Mouse (Mus musculus): ENCODE data around the gene Kif6. TPM values are rescaled to one million over a fixed set of nuclear protein-coding genes. Genes with fewer than 3 reads are reported as not detected.

Kif6 gene
- polyA plus RNA-seq, 1 experiment: 0.04 TPM

DNA sequence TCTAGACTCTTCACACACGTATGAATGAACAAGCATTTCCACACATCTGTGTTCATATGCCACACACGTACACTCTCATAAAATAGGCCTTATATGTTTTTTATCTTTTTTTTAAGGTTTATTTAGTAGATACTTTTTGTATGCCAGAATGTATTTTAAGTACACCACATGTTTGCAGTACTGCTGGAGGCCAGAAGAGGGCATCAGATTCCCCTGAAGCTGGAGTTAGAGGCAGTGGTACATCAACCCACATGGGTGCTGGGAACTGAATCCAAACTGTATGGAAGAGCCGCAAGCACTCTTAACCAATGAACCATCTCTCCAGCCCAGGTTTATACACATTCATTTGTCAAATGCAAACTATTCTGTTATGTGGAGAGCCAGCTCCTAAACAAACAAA lies 179.0 kb downstream of the Kif6 start:
- WGBS: 91% methylated on average over 3 of the region's 3 CpGs
- H3K4me1 ChIP-seq (ENCODE audit: control insufficient read depth, insufficient read depth, insufficient read length): no peaks in the 10 kb centered on the region
- TF ChIP-seq POLR2A (IDR thresholded peaks at IDR 0.05; ENCODE audit: low read depth, low read length) (no peak), CTCF (IDR thresholded peaks at IDR 0.05; ENCODE audit: extremely low read depth, insufficient read depth, insufficient read length, insufficient replicate concordance) (no peak)
- no peak overlapping the region for H3K27ac ChIP-seq (ENCODE audit: insufficient read depth, low read length)
- H3K4me3 ChIP-seq (ENCODE audit: extremely low read depth, insufficient read depth, insufficient read length): no peak overlapping the region
- no peaks in the 10 kb centered on the region for H3K27me3 ChIP-seq (ENCODE audit: control insufficient read depth, insufficient read depth, low read length)
- H3K36me3 ChIP-seq (ENCODE audit: control insufficient read depth, insufficient read depth, low read length): no peaks in the 10 kb centered on the region
- DNase-seq (ENCODE audit: low read depth in 1 of 2, low spot score in 2 of 2): no peak

DNA sequence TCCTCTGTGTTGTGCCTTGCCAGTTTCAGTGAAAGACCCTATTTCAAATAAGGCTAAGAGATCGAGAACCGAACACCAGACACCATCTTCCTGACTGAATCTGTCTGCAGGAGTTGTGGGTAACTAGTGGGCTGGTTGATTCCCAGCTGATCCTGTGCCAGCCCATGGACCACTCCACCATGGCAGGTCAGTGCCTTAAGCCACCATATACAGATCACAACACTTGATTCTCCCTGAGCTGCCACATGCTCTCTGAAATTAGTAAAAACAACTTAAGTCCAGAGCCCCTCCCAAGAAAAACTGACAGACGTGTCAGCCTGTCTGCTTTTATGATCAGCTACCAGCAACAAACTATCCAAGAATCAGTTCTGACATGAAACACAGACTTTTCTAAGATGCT lies 180.3 kb downstream of the Kif6 start:
- Histone ChIP-seq H3K27me3 (ENCODE audit: control insufficient read depth, insufficient read depth, low read length) (no peaks in the 10 kb centered on the region), H3K27ac (ENCODE audit: insufficient read depth, low read length) (no peak overlapping the region), H3K4me3 (ENCODE audit: extremely low read depth, insufficient read depth, insufficient read length) (no peak overlapping the region), H3K36me3 (ENCODE audit: control insufficient read depth, insufficient read depth, low read length) (no peaks in the 10 kb centered on the region), H3K4me1 (ENCODE audit: control insufficient read depth, insufficient read depth, insufficient read length) (no peaks in the 10 kb centered on the region)
- no peak for TF ChIP-seq CTCF (IDR thresholded peaks at IDR 0.05; ENCODE audit: extremely low read depth, insufficient read depth, insufficient read length, insufficient replicate concordance)
- DNase-seq (ENCODE audit: low read depth in 1 of 2, low spot score in 2 of 2): no peak
- 88% methylated on average over 3 of the region's 3 CpGs for whole genome bisulfite sequencing

DNA sequence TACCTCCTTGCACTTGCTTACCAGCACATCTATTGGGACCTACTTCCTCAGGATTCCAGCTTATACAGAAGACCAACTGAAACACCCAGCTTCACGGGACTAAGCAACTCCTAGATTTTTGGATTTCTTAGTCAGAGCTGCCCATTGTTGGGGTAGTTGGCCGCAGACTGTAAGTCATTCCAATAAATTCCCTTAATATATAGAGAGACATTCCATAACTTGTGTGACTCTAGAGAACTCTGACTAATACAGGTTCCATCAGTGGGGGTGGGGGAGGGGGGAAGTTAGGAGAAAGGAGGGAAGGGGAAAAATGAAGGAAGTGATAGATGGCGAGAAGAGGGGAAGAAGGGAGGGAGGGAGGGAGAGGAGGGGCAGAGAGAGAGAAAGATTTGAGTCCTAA lies 181.2 kb downstream of the Kif6 start:
- Histone ChIP-seq H3K36me3 (ENCODE audit: control insufficient read depth, insufficient read depth, low read length) (no peaks in the 10 kb centered on the region), H3K27ac (ENCODE audit: insufficient read depth, low read length) (no peak overlapping the region), H3K27me3 (ENCODE audit: control insufficient read depth, insufficient read depth, low read length) (no peaks in the 10 kb centered on the region), H3K4me3 (ENCODE audit: extremely low read depth, insufficient read depth, insufficient read length) (no peak overlapping the region), H3K4me1 (ENCODE audit: control insufficient read depth, insufficient read depth, insufficient read length) (no peaks in the 10 kb centered on the region)
- WGBS: 80% methylated on average over 3 of the region's 3 CpGs
- no peak for DNase-seq (ENCODE audit: low read depth in 1 of 2, low spot score in 2 of 2)
- TF ChIP-seq POLR2A (IDR thresholded peaks at IDR 0.05; ENCODE audit: low read depth, low read length) (no peak), CTCF (IDR thresholded peaks at IDR 0.05; ENCODE audit: extremely low read depth, insufficient read depth, insufficient read length, insufficient replicate concordance) (no peak)

- DNase-seq (ENCODE audit: low read depth in 1 of 2, low spot score in 2 of 2): no peak
- WGBS: 80% methylated on average over 5 of the region's 5 CpGs
- no peak overlapping the region for H3K4me3 ChIP-seq (ENCODE audit: extremely low read depth, insufficient read depth, insufficient read length)
Observed at GRCm38 (mm10) chr17:49799168-49799567, 184.2 kb downstream of the Kif6 start.

GRCm38 (mm10) chr17:49800157-49800556 lies 185.2 kb downstream of the Kif6 start:
- TF ChIP-seq POLR2A (IDR thresholded peaks at IDR 0.05; ENCODE audit: low read depth, low read length) (no peak), CTCF (IDR thresholded peaks at IDR 0.05; ENCODE audit: extremely low read depth, insufficient read depth, insufficient read length, insufficient replicate concordance) (no peak)
- no peak overlapping the region for H3K4me3 ChIP-seq (ENCODE audit: extremely low read depth, insufficient read depth, insufficient read length)
- H3K36me3 ChIP-seq (ENCODE audit: control insufficient read depth, insufficient read depth, low read length): no peaks in the 10 kb centered on the region
- 70% methylated on average over 2 of the region's 2 CpGs for WGBS
- H3K4me1 ChIP-seq (ENCODE audit: control insufficient read depth, insufficient read depth, insufficient read length): no peaks in the 10 kb centered on the region
- DNase-seq (ENCODE audit: low read depth in 1 of 2, low spot score in 2 of 2): no peak
- no peaks in the 10 kb centered on the region for H3K27me3 ChIP-seq (ENCODE audit: control insufficient read depth, insufficient read depth, low read length)
- H3K27ac ChIP-seq (ENCODE audit: insufficient read depth, low read length): no peak overlapping the region

More at GRCm38 (mm10) chr17:49799168-49799567, 184.2 kb downstream of the Kif6 start:
- Histone ChIP-seq H3K36me3 (ENCODE audit: control insufficient read depth, insufficient read depth, low read length) (no peaks in the 10 kb centered on the region), H3K27me3 (ENCODE audit: control insufficient read depth, insufficient read depth, low read length) (no peaks in the 10 kb centered on the region), H3K4me1 (ENCODE audit: control insufficient read depth, insufficient read depth, insufficient read length) (no peaks in the 10 kb centered on the region), H3K27ac (ENCODE audit: insufficient read depth, low read length) (no peak overlapping the region)
- TF ChIP-seq POLR2A (IDR thresholded peaks at IDR 0.05; ENCODE audit: low read depth, low read length) (no peak), CTCF (IDR thresholded peaks at IDR 0.05; ENCODE audit: extremely low read depth, insufficient read depth, insufficient read length, insufficient replicate concordance) (no peak)

DNA sequence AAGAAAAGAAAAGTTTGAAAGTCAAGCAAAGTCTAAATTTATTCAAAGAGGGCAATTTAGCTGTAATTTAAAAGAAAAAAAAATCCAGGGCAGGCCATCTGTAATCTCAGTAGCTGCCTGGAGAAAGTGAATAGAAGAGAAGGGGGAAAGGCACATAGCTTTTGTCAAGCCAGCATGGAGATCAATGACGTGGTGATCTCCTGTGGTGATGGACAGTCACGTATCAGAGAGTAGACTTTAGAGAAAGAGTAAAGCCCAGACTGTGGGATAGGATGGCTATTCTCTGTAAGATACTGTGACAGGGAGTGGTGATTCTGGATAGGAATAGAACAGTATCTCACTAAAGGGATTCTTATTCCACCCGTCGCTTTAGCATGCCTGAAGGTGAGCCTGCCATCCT lies 192.5 kb downstream of the Kif6 start:
- Histone ChIP-seq H3K4me3 (ENCODE audit: extremely low read depth, insufficient read depth, insufficient read length) (no peak overlapping the region), H3K36me3 (ENCODE audit: control insufficient read depth, insufficient read depth, low read length) (no peaks in the 10 kb centered on the region), H3K27me3 (ENCODE audit: control insufficient read depth, insufficient read depth, low read length) (no peaks in the 10 kb centered on the region), H3K4me1 (ENCODE audit: control insufficient read depth, insufficient read depth, insufficient read length) (no peaks in the 10 kb centered on the region), H3K27ac (ENCODE audit: insufficient read depth, low read length) (no peak overlapping the region)
- 92% methylated on average over 4 of the region's 4 CpGs for WGBS
- DNase-seq (ENCODE audit: low read depth in 1 of 2, low spot score in 2 of 2): no peak
- TF ChIP-seq POLR2A (IDR thresholded peaks at IDR 0.05; ENCODE audit: low read depth, low read length) (no peak), CTCF (IDR thresholded peaks at IDR 0.05; ENCODE audit: extremely low read depth, insufficient read depth, insufficient read length, insufficient replicate concordance) (no peak)

DNA sequence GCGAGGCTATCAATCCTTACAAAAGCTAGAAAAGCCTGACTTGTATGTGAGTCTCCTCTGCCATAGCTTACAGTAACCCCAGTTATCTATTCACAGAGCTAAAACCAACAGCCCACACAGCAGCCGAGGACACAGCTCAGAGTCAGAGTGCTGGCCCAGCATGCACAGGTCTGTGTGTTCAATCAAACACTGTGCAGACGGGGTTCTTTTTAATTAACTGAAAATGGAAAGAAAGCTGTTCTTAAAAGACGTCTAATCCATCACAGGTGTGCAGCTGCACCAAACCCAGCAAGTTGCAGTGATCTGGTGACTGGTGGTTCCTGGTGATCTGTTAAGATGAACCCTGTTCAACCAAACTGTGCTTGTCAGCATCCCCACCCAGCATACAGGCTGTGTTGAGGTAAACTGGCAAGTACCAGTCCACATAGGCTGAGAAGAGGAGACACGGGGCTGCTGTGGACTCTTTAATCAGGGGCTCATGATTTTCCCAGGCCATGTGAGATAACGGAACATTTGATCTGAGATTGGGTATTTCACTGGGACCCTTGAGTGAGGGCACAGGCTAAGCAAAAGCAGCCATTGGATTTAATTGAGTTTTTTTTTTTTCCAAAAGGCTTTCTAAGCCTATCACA lies 193.9 kb downstream of the Kif6 start:
- no peak overlapping the region for H3K4me3 ChIP-seq (ENCODE audit: extremely low read depth, insufficient read depth, insufficient read length)
- DNase-seq (ENCODE audit: low read depth in 1 of 2, low spot score in 2 of 2): no peak
- no peaks in the 10 kb centered on the region for H3K27me3 ChIP-seq (ENCODE audit: control insufficient read depth, insufficient read depth, low read length)
- no peaks in the 10 kb centered on the region for H3K36me3 ChIP-seq (ENCODE audit: control insufficient read depth, insufficient read depth, low read length)
- TF ChIP-seq POLR2A (IDR thresholded peaks at IDR 0.05; ENCODE audit: low read depth, low read length) (no peak), CTCF (IDR thresholded peaks at IDR 0.05; ENCODE audit: extremely low read depth, insufficient read depth, insufficient read length, insufficient replicate concordance) (no peak)
- WGBS: 86% methylated on average over 6 of the region's 6 CpGs
- no peak overlapping the region for H3K27ac ChIP-seq (ENCODE audit: insufficient read depth, low read length)
- H3K4me1 ChIP-seq (ENCODE audit: control insufficient read depth, insufficient read depth, insufficient read length): no peaks in the 10 kb centered on the region

All from spleen, adult 2 months (tissue).